Mouse (Mus musculus): ENCODE results near the gene Cyb5r3. TPM values are rescaled to one million over a fixed set of nuclear protein-coding genes. Genes with fewer than 3 reads are reported as not detected.

Cyb5r3 gene
- total RNA-seq, 4 experiments from 2014 or later, result 70.0 to 98.9 (median 81.6) TPM

DNA sequence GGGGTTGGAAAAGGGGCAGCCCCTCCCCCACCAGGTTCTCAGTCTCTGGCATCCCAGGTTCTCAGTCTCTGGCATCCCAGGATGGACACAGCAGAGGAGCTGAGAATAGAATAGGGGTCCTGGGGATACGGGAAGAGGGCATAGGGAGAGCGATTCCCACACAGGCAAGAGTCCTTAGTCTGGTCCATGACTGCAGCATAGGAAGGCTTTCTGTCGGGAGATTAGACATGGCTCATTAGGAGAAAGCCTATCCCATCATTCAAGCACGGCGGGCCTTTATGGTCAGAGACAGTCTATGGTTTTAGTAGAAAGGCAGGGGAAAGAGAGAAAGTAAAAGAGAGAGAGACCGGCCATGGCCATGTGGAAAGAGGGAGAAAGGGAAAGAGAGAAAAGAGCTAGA is 64.6 kb downstream of the Cyb5r3 start:
- DNase-seq (ENCODE audit: low spot score in 2 of 2), result no peak

DNA sequence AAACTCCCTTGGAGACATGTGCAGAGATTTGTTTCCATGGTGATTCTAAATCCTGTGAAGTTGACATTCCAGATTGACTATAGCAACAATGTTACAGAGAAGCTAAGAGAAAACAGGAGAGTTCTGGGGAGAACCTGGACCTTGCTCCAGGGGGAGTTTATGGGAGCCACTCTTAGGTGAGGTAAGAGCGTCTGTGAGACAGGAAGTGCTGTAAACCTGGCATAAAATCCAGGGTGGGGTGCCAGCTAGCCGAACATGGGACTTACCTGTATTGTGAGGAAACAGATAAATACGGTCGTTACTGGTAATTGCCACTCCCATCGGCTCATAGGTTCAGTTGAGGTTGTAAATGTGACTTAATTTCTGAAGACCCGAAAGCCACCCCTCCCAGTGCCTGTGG is 66.0 kb downstream of the Cyb5r3 start:
- no peak for DNase-seq (ENCODE audit: low spot score in 2 of 2)

Other genes starting within 250 kb of the Cyb5r3 start
- 100 to 1,000 TPM; 192 to 215 (median 201) TPM for gene Tcf20, start 184.7 kb downstream of the Cyb5r3 start, total RNA-seq (2022)
- gene Nfam1, start 139.3 kb downstream of the Cyb5r3 start, total RNA-seq (2022), result 1 to 10 TPM; 1.7 to 6.2 (median 3.5) TPM
- 10 to 100 TPM in 2 of 4 experiments, 1 to 10 TPM in 2; 8.5 to 13.7 (median 11.2) TPM for gene Serhl, start 83.1 kb downstream of the Cyb5r3 start, total RNA-seq (2022)
- gene Rrp7a, start 49.8 kb downstream of the Cyb5r3 start, total RNA-seq (2022), result 100 to 1,000 TPM; 126 to 141 (median 133) TPM
- gene Poldip3, start 23.2 kb downstream of the Cyb5r3 start, total RNA-seq (2022), result 10 to 100 TPM; 84.5 to 94.7 (median 92.1) TPM
- 1 to 10 TPM; 3.7 to 4.5 (median 4.3) TPM for gene A4galt, start 79.2 kb upstream of the Cyb5r3 start, total RNA-seq (2022)
- 10 to 100 TPM; 16.1 to 23.7 (median 20.0) TPM for gene Arfgap3, start 177.7 kb upstream of the Cyb5r3 start, total RNA-seq (2022)

Measured in layer of hippocampus, adult 8-10 months (tissue).